Mouse (Mus musculus): ENCODE measurements around the gene Tymp. TPM values are rescaled to one million over a fixed set of nuclear protein-coding genes. Genes with fewer than 3 reads are reported as not detected.

The Tymp gene
- polyA plus RNA-seq (2012; rRNA removed; ENCODE audit: low replicate concordance) = 1.5 and 10.2 TPM in 2 replicates

GRCm38 (mm10) chr15:89376957-89377356, at the start of gene Tymp:
Gene Tymp, minus strand, starts transcription at chr15:89377039.

GRCm38 (mm10) chr15:89425711-89426121, 48.9 kb upstream of the Tymp start, which contains the start of gene Cpt1b:
Gene Cpt1b, minus strand, starts transcription at chr15:89425863.

GRCm38 (mm10) chr15:89410118-89410517, 33.3 kb upstream of the Tymp start, which contains the start of gene Syce3:
Gene Syce3, minus strand, starts transcription at chr15:89410503.

GRCm38 (mm10) chr15:89384617-89385016, 7.8 kb upstream of the Tymp start, which contains the start of gene Klhdc7b:
Gene Klhdc7b, plus strand, starts transcription at chr15:89384917.

GRCm38 (mm10) chr15:89378831-89379401, 2.1 kb upstream of the Tymp start, which contains the start of gene Odf3b:
Gene Odf3b, minus strand, starts transcription at chr15:89379282.

GRCm38 (mm10) chr15:89373762-89374248, 3.0 kb downstream of the Tymp start, which contains the start of gene Sco2:
Gene Sco2, minus strand, starts transcription at chr15:89373846.

GRCm38 (mm10) chr15:89355241-89356187, 21.3 kb downstream of the Tymp start, which contains the start of the genes Lmf2 and Ncaph2:
Gene Lmf2, minus strand, starts transcription at chr15:89355659.
Gene Ncaph2, plus strand, starts transcription at chr15:89355719.

GRCm38 (mm10) chr15:89334271-89334670, 42.6 kb downstream of the Tymp start, which contains the start of gene Miox:
Gene Miox, plus strand, starts transcription at chr15:89334398.

GRCm38 (mm10) chr15:89322670-89323522, 53.9 kb downstream of the Tymp start, which contains the start of gene Adm2:
Gene Adm2, plus strand, starts transcription at chr15:89322720.

Other genes with a start within 250 kb of the Tymp start
- gene Hdac10, start 248.3 kb downstream of the Tymp start, polyA plus RNA-seq (2012; rRNA removed; ENCODE audit: low replicate concordance) = 57.4 and 63.6 TPM in 2 replicates
- 14.0 and 43.9 TPM in 2 replicates for gene Mapk12, start 236.3 kb downstream of the Tymp start, polyA plus RNA-seq (2012; rRNA removed; ENCODE audit: low replicate concordance)
- gene Mapk11, start 227.4 kb downstream of the Tymp start, polyA plus RNA-seq (2012; rRNA removed; ENCODE audit: low replicate concordance) = 15.6 and 21.0 TPM in 2 replicates
- 106 and 146 TPM in 2 replicates for gene Plxnb2, start 196.3 kb downstream of the Tymp start, polyA plus RNA-seq (2012; rRNA removed; ENCODE audit: low replicate concordance)
- gene Dennd6b, start 180.5 kb downstream of the Tymp start, polyA plus RNA-seq (2012; rRNA removed; ENCODE audit: low replicate concordance) = 23.7 and 25.8 TPM in 2 replicates
- gene Ppp6r2, start 165.5 kb downstream of the Tymp start, polyA plus RNA-seq (2012; rRNA removed; ENCODE audit: low replicate concordance) = 133 and 457 TPM in 2 replicates
- 309 and 314 TPM in 2 replicates for gene Sbf1, start 61.7 kb downstream of the Tymp start, polyA plus RNA-seq (2012; rRNA removed; ENCODE audit: low replicate concordance)
- 1.6 and 3.6 TPM in 2 replicates for gene Adm2, start 54.3 kb downstream of the Tymp start, polyA plus RNA-seq (2012; rRNA removed; ENCODE audit: low replicate concordance)
- gene Miox, start 42.6 kb downstream of the Tymp start, polyA plus RNA-seq (2012; rRNA removed; ENCODE audit: low replicate concordance) = 0.23 and 0.49 TPM in 2 replicates
- gene Lmf2, start 21.4 kb downstream of the Tymp start, polyA plus RNA-seq (2012; rRNA removed; ENCODE audit: low replicate concordance) = 51.5 and 67.3 TPM in 2 replicates
- gene Ncaph2, start 21.3 kb downstream of the Tymp start, polyA plus RNA-seq (2012; rRNA removed; ENCODE audit: low replicate concordance) = 133 and 153 TPM in 2 replicates
- gene Sco2, start 3.2 kb downstream of the Tymp start, polyA plus RNA-seq (2012; rRNA removed; ENCODE audit: low replicate concordance) = 38.4 and 47.4 TPM in 2 replicates
- 5.0 TPM in 2 replicates for gene Odf3b, start 2.2 kb upstream of the Tymp start, polyA plus RNA-seq (2012; rRNA removed; ENCODE audit: low replicate concordance)
- gene Klhdc7b, start 7.9 kb upstream of the Tymp start, polyA plus RNA-seq (2012; rRNA removed; ENCODE audit: low replicate concordance) = 0.02 TPM in 1 of 2 replicates, not detected in the other
- gene Syce3, start 33.5 kb upstream of the Tymp start, polyA plus RNA-seq (2012; rRNA removed; ENCODE audit: low replicate concordance) = not detected in 2 replicates
- gene Cpt1b, start 48.8 kb upstream of the Tymp start, polyA plus RNA-seq (2012; rRNA removed; ENCODE audit: low replicate concordance) = 40.4 and 302 TPM in 2 replicates
- 0.65 and 1.2 TPM in 2 replicates for gene C730034F03Rik, start 52.5 kb upstream of the Tymp start, polyA plus RNA-seq (2012; rRNA removed; ENCODE audit: low replicate concordance)
- gene Gm44502, start 52.7 kb upstream of the Tymp start, polyA plus RNA-seq (2012; rRNA removed; ENCODE audit: low replicate concordance) = 1.0 and 5.6 TPM in 2 replicates
- gene Chkb, start 52.9 kb upstream of the Tymp start, polyA plus RNA-seq (2012; rRNA removed; ENCODE audit: low replicate concordance) = 59.4 and 73.3 TPM in 2 replicates
- 0.07 and 0.10 TPM in 2 replicates for gene Mapk8ip2, start 76.9 kb upstream of the Tymp start, polyA plus RNA-seq (2012; rRNA removed; ENCODE audit: low replicate concordance)
- gene Arsa, start 100.4 kb upstream of the Tymp start, polyA plus RNA-seq (2012; rRNA removed; ENCODE audit: low replicate concordance) = 60.5 and 78.3 TPM in 2 replicates
- 29.5 and 55.8 TPM in 2 replicates for gene Shank3, start 122.6 kb upstream of the Tymp start, polyA plus RNA-seq (2012; rRNA removed; ENCODE audit: low replicate concordance)
- gene Acr, start 191.3 kb upstream of the Tymp start, polyA plus RNA-seq (2012; rRNA removed; ENCODE audit: low replicate concordance) = 1.1 and 2.2 TPM in 2 replicates
- gene Rabl2, start 214.9 kb upstream of the Tymp start, polyA plus RNA-seq (2012; rRNA removed; ENCODE audit: low replicate concordance) = 6.1 and 15.3 TPM in 2 replicates

Data from mammary gland, adult 2 months (tissue).